Mouse (Mus musculus) neural tube, embryonic 14.5 days (tissue): Measurements from ENCODE around the gene Arhgef10l. TPM values are rescaled to one million over a fixed set of nuclear protein-coding genes. Genes with fewer than 3 reads are reported as not detected.

Experiments
- ATAC-seq: fragments of 200-750 bp; cut with Nextera tagmentation; 2 replicates; pipeline ENCODE4 v1.8.0; 2017; ENCODE audit warnings: low read depth, mild to moderate bottlenecking, moderate TSS enrichment, moderate library complexity
- H3K27ac ChIP-seq: fragments of 300-500 bp; sonication (generic); 2 replicates; pipeline ENCODE4 v1.5.1; 2014; ENCODE audit warnings: low read depth, mild to moderate bottlenecking, control low read depth, low read length, moderate library complexity, mixed read lengths
- H3K27me3 ChIP-seq: fragments of 300-500 bp; sonication (generic); 2 replicates; pipeline ENCODE4 v1.6.1; 2014; ENCODE audit warnings: low read length; ENCODE audit not compliant: control insufficient read depth, insufficient read depth
- H3K36me3 ChIP-seq: fragments of 300-500 bp; sonication (generic); 2 replicates; pipeline ENCODE4 v1.6.1; 2014; ENCODE audit warnings: low read length, mixed read lengths; ENCODE audit not compliant: control insufficient read depth, insufficient read depth
- H3K4me1 ChIP-seq: fragments of 300-500 bp; sonication (generic); 2 replicates; pipeline ENCODE4 v1.6.1; 2014; ENCODE audit warnings: low read length; ENCODE audit not compliant: control insufficient read depth, insufficient read depth
- H3K4me2 ChIP-seq: fragments of 300-500 bp; sonication (generic); 2 replicates; pipeline ENCODE4 v1.6.1; 2014; ENCODE audit warnings: mild to moderate bottlenecking, low read depth, low read length, control low read depth
- H3K4me3 ChIP-seq: fragments of 300-500 bp; sonication (generic); 2 replicates; pipeline ENCODE4 v1.5.1; 2014; ENCODE audit warnings: low read depth, low read length, control low read depth, mixed read lengths
- H3K9ac ChIP-seq: fragments of 300-500 bp; sonication (generic); replicated peaks from 2 replicates; pipeline ENCODE4 v1.6.1; 2014; ENCODE audit warnings: low read depth, mild to moderate bottlenecking, control low read depth, low read length, mixed read lengths
- H3K9me3 ChIP-seq: fragments of 300-500 bp; sonication (generic); 2 replicates; pipeline ENCODE4 v1.6.1; 2016; ENCODE audit warnings: low read length; ENCODE audit not compliant: control insufficient read depth
- WGBS: fragments of 180-500 bp; shearing (Covaris S2); extraction: QIAGEN DNeasy Blood & Tissue Kit; methylation state at CpG from one replicate; pipeline ENCODE4 v1.1.7; 2014; 5-methylcytosine and 5-hydroxymethylcytosine counted together
- polyA plus RNA-seq: library from polyadenylated mRNA; unstranded; fragments of >200 nt; fragmentation: Nextera tagmentation; extraction: Ambion mirVana; gene quantifications from 2 replicates; pipeline ENCODE4 v1.2.1, GENCODE M21; 2014

Arhgef10l gene
- polyA plus RNA-seq, 1 experiment from 2014 or later = 18.8 TPM

DNA sequence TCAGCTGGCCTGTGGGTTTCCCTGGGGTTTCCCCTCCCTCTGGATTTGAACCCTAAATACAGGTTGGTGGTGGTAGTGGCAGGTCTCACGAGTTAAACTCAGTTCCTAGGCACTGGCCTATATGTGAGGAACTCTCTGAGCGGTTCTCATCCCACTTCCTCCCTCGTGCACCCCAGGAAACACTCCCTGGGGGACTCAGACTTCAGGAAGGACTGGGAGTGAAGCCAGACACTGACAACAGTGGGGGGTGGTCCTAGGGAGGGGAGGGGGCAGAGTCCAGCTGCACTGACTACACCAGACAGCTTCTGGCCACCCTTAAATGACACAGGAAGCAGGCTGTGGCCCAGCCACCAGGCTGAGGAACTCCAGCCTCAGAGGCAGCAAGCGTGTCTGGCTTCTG, 43.0 kb downstream of the Arhgef10l start:
- whole genome bisulfite sequencing = 19% methylated on average over 4 of the region's 4 CpGs
- Histone ChIP-seq H3K9ac (no peak overlapping the region), H3K4me2 (no peak overlapping the region), H3K36me3 (no peaks in the 10 kb centered on the region), H3K4me3 (no peak overlapping the region), H3K27me3 (no peaks in the 10 kb centered on the region), H3K9me3 (no peaks in the 10 kb centered on the region), H3K27ac (peak overlapping the region; percentile 53), H3K4me1 (peaks cover 36% of the 10 kb centered on the region)
- ATAC-seq = no peak

GRCm38 (mm10) chr4:140620496-140620895, 45.3 kb downstream of the Arhgef10l start:
- no peak for ATAC-seq
- Histone ChIP-seq H3K4me3 (no peak overlapping the region), H3K4me1 (peaks cover 38% of the 10 kb centered on the region), H3K27me3 (no peaks in the 10 kb centered on the region), H3K27ac (no peak overlapping the region), H3K4me2 (no peak overlapping the region), H3K9ac (no peak overlapping the region), H3K36me3 (no peaks in the 10 kb centered on the region), H3K9me3 (no peaks in the 10 kb centered on the region)
- 72% methylated on average over 5 of the region's 5 CpGs for WGBS

GRCm38 (mm10) chr4:140617391-140618385, 48.1 kb downstream of the Arhgef10l start:
- ATAC-seq = peak; percentile 19; the same call in 1 of the 2 replicates
- 70% methylated on average over 16 of the region's 16 CpGs for WGBS
- no peak overlapping the region for H3K9ac ChIP-seq

GRCm38 (mm10) chr4:140616894-140617293, 48.9 kb downstream of the Arhgef10l start:
- Histone ChIP-seq H3K9ac (no peak overlapping the region), H3K27ac (no peak overlapping the region; the same call in 1 of the 2 replicates), H3K27me3 (no peaks in the 10 kb centered on the region), H3K36me3 (no peaks in the 10 kb centered on the region), H3K9me3 (no peaks in the 10 kb centered on the region), H3K4me2 (no peak overlapping the region), H3K4me1 (peaks cover 9% of the 10 kb centered on the region; the same call in 1 of the 2 replicates), H3K4me3 (no peak overlapping the region)
- 91% methylated on average over 11 of the region's 11 CpGs for WGBS
- no peak; the same call in 1 of the 2 replicates for ATAC-seq

More at GRCm38 (mm10) chr4:140617391-140618385, 48.1 kb downstream of the Arhgef10l start:
- Histone ChIP-seq H3K27me3 (no peaks in the 10 kb centered on the region), H3K27ac (peak overlapping the region; percentile 44), H3K9me3 (no peaks in the 10 kb centered on the region), H3K4me3 (no peak overlapping the region), H3K4me1 (peaks cover 11% of the 10 kb centered on the region; the same call in 1 of the 2 replicates), H3K36me3 (no peaks in the 10 kb centered on the region), H3K4me2 (no peak overlapping the region)

DNA sequence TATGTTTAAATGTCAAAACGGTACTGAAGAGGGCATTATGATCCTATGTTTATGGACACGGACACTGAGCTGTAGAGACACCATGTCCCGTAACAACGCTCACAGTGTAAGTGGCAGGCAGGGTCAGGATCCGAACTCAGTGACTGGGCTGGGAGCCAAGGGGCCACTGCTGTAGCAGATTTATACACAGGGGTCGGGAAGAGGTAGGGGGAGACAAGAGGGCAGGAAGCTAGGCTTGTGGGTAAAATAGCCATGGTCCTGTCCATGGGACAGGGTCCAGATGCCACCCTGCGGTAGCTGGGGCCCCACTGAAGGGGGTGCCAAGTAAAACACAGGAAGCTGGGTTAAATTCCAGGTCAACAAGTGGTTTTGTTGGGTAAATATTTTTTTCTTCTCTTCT, 49.6 kb downstream of the Arhgef10l start:
- WGBS = 74% methylated on average over 7 of the region's 7 CpGs
- Histone ChIP-seq H3K27me3 (no peaks in the 10 kb centered on the region), H3K27ac (no peak overlapping the region), H3K4me2 (no peak overlapping the region), H3K4me3 (no peak overlapping the region), H3K9me3 (no peaks in the 10 kb centered on the region), H3K36me3 (no peaks in the 10 kb centered on the region), H3K9ac (no peak overlapping the region), H3K4me1 (peaks cover 9% of the 10 kb centered on the region; the same call in 1 of the 2 replicates)
- ATAC-seq = no peak

- Histone ChIP-seq H3K4me2 (no peak overlapping the region), H3K36me3 (no peaks in the 10 kb centered on the region)
Observed at GRCm38 (mm10) chr4:140615771-140616170, 50.0 kb downstream of the Arhgef10l start.

GRCm38 (mm10) chr4:140614553-140614952, 51.3 kb downstream of the Arhgef10l start:
- no peak overlapping the region for H3K27ac ChIP-seq
- no peak for ATAC-seq

More at GRCm38 (mm10) chr4:140615771-140616170, 50.0 kb downstream of the Arhgef10l start:
- Histone ChIP-seq H3K27me3 (no peaks in the 10 kb centered on the region), H3K27ac (no peak overlapping the region), H3K9ac (no peak overlapping the region), H3K4me3 (no peak overlapping the region), H3K9me3 (no peaks in the 10 kb centered on the region), H3K4me1 (peaks cover 13% of the 10 kb centered on the region; the same call in 1 of the 2 replicates)
- WGBS = 86% methylated on average over 7 of the region's 7 CpGs
- no peak for ATAC-seq

DNA sequence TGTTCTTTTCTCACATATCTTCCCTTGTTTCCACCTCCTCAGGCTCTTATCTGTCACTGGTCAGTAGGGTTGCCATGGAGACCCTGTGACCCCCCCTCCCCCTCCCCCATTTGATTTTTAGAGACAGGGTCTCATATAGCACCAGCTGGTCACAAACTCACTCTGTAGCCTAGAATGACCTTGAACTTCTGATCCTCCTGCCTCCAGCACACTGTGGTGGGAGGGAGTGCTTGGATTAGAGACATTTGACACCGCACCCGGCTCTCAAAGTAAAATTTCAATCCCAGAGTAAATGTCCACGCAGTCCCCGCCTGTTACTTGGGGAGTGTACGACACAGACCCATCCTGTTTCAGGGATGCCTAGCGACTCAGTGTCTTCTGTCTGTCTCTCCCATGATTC, 51.7 kb downstream of the Arhgef10l start:
- H3K36me3 ChIP-seq = no peaks in the 10 kb centered on the region; the same call in 1 of the 2 replicates
- ATAC-seq = no peak
- 93% methylated on average over 6 of the region's 6 CpGs for WGBS

More at GRCm38 (mm10) chr4:140614553-140614952, 51.3 kb downstream of the Arhgef10l start:
- Histone ChIP-seq H3K27me3 (no peaks in the 10 kb centered on the region), H3K9me3 (no peaks in the 10 kb centered on the region), H3K36me3 (no peaks in the 10 kb centered on the region; the same call in 1 of the 2 replicates), H3K4me3 (no peak overlapping the region), H3K4me2 (no peak overlapping the region), H3K9ac (no peak overlapping the region), H3K4me1 (peaks cover 16% of the 10 kb centered on the region; the same call in 1 of the 2 replicates)
- 55% methylated on average over 5 of the region's 5 CpGs for WGBS

More for the DNA sequence above, 51.7 kb downstream of the Arhgef10l start:
- Histone ChIP-seq H3K27me3 (no peaks in the 10 kb centered on the region), H3K4me3 (no peak overlapping the region), H3K4me1 (peaks cover 16% of the 10 kb centered on the region; the same call in 1 of the 2 replicates), H3K9me3 (no peaks in the 10 kb centered on the region), H3K27ac (no peak overlapping the region), H3K4me2 (no peak overlapping the region), H3K9ac (no peak overlapping the region)
